Mouse (Mus musculus): ENCODE measurements at regions not wholly inside any gene's neighbourhood (a gene's known extent, or its start where the extent isn't known, plus 50 kb on each side); places are given as distances from the start of the nearest gene placed in this dataset.

DNA sequence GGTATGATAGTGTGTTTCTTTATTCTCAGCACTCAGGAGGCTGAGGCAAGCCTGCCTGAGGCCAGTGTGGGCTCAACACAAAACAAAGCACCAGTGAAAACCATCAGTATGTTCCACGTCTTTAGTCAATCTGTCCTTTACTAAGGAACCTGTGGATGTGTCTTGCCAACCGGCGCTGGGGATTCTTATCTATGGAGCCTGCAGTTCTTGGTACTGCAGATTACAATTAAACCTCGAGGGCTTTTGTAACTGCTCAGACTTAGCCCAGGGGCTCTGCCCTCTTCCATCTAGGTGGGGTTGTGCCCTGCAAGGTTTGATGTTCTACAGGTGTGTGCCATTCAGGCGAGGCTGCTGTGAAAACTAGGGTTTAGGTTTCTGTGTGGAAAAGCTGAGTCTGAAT lies 145.1 kb upstream of the Opcml start:
- no peak for TF ChIP-seq CTCF (IDR thresholded peaks at IDR 0.05; ENCODE audit: low read depth)
- no peak for TF ChIP-seq EP300 (IDR thresholded peaks at IDR 0.05; ENCODE audit: low read depth)

All from liver, postnatal 0 days (tissue).